Mouse (Mus musculus): ENCODE results near the gene Cerk. TPM values are rescaled to one million over a fixed set of nuclear protein-coding genes. Genes with fewer than 3 reads are reported as not detected.

The Cerk gene
- 16.8 and 17.4 TPM in 2 replicates for polyA plus RNA-seq (2015; fragmentation: Nextera tagmentation; extraction: Ambion mirVana)

- H3K9me3 ChIP-seq (replicated peaks), result no peaks in the 10 kb centered on the region
- peak within 1 kb of the TSS; percentile 89 for H3K27ac ChIP-seq (replicated peaks)
- no peaks in the 10 kb centered on the region for H3K27me3 ChIP-seq
- peak within 1 kb of the TSS; percentile 95 for H3K9ac ChIP-seq
- H3K4me1 ChIP-seq, result peaks cover 46% of the 10 kb centered on the region
- no peaks in the 10 kb centered on the region for H3K36me3 ChIP-seq
- H3K4me3 ChIP-seq (replicated peaks), result peak within 1 kb of the TSS; percentile 90
- peak; percentile 53; the same call in 1 of the 2 replicates for ATAC-seq (ENCODE audit: insufficient number of reproducible peaks, low FRiP score, low TSS enrichment, low read depth)
- WGBS, result 3% methylated on average over 43 of the region's 43 CpGs
- peak within 1 kb of the TSS; percentile 86 for H3K4me2 ChIP-seq (replicated peaks)
Measured at GRCm38 (mm10) chr15:86185689-86186569, at the start of gene Cerk. TSS of gene Cerk (minus strand) at chr15:86186141.

DNA sequence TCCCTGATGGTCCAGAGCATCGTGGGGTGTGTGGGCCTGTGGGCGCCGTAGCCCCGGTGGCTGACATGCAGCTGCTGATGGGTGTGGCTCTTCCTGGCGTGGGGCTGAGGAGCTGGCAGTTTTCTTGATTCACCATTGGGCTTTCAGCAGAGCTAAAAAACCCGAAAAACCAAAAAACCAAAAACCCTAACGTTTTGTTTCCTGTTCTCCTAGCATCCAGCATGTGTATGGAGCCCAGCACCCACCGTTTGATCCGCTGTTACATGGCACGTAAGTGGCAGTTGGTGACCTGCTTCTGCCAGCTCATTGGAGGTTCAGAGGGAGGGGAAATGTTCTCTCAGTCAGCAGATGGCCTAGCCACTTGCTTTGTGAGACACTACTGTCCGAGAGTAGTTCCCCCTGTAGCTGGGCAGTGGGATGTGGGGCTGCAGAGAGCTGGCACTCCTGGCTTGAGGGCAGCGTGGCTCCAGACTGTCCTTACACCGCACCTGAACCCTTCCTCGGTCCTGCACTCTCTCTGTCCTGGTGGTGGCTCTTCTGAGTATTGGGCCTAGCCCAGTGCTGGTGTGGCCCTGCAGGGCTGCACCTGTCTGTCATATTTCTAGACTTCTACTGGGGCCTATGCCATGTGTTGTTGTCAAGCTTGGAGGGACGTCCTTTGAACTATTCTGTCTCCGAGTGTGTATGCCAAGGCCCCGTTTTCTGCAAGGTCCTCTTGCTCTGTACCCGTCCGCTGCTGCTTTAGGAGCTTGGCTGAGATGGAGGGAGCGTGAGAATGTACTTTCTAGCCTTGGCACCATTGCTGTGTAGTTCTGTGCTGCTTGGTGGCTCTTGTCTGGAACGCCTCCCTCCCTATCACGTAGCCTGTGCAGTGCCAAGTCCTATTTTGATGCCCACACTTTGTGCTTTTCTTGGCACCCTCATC, 48.8 kb upstream of the Cerk start:
- H3K4me3 ChIP-seq (replicated peaks), result no peak overlapping the region
- H3K27me3 ChIP-seq, result no peaks in the 10 kb centered on the region
- H3K9ac ChIP-seq, result no peak overlapping the region
- no peak overlapping the region for H3K27ac ChIP-seq (replicated peaks)
- H3K9me3 ChIP-seq (replicated peaks), result no peaks in the 10 kb centered on the region
- no peak for ATAC-seq (ENCODE audit: insufficient number of reproducible peaks, low FRiP score, low TSS enrichment, low read depth)
- no peak overlapping the region for H3K4me2 ChIP-seq (replicated peaks)
- H3K36me3 ChIP-seq, result peaks cover 10% of the 10 kb centered on the region
- WGBS, result 80% methylated on average over 22 of the region's 22 CpGs
- no peaks in the 10 kb centered on the region for H3K4me1 ChIP-seq

DNA sequence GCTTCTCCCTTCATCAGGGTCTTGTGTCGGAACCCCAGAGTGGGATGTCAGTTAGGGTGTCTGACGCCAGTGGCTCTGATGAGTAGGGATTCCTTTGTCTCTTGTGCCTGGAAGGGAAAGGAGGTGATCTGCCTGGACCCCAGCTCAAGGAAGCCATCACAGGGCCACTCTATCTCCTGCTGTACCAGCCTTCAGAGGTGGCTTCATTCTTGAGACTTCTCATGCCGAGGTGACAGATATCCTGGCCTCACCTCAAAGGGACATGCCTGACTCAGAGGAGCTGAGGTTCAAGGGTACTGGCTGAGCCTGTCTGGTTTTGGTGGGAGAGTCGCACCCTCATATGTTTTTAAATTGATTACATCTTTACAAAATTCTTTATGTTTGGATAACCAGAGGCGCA, 48.1 kb upstream of the Cerk start:
- no peak overlapping the region for H3K4me3 ChIP-seq (replicated peaks)
- WGBS, result 70% methylated on average over 5 of the region's 5 CpGs

GRCm38 (mm10) chr15:86231831-86232512, 46.0 kb upstream of the Cerk start:
- Histone ChIP-seq H3K4me3 (replicated peaks) (no peak overlapping the region), H3K36me3 (peaks cover 5% of the 10 kb centered on the region), H3K9me3 (replicated peaks) (no peaks in the 10 kb centered on the region), H3K27ac (replicated peaks) (no peak overlapping the region), H3K4me2 (replicated peaks) (no peak overlapping the region), H3K27me3 (no peaks in the 10 kb centered on the region), H3K9ac (no peak overlapping the region), H3K4me1 (no peaks in the 10 kb centered on the region)
- ATAC-seq (ENCODE audit: insufficient number of reproducible peaks, low FRiP score, low TSS enrichment, low read depth), result no peak
- 68% methylated on average over 7 of the region's 7 CpGs for WGBS

More for the DNA sequence above, 48.1 kb upstream of the Cerk start:
- Histone ChIP-seq H3K9ac (no peak overlapping the region), H3K4me1 (no peaks in the 10 kb centered on the region), H3K4me2 (replicated peaks) (no peak overlapping the region), H3K27me3 (no peaks in the 10 kb centered on the region), H3K27ac (replicated peaks) (no peak overlapping the region), H3K36me3 (peaks cover 8% of the 10 kb centered on the region), H3K9me3 (replicated peaks) (no peaks in the 10 kb centered on the region)
- no peak for ATAC-seq (ENCODE audit: insufficient number of reproducible peaks, low FRiP score, low TSS enrichment, low read depth)

- no peaks in the 10 kb centered on the region for H3K4me1 ChIP-seq
- H3K4me2 ChIP-seq (replicated peaks), result no peak overlapping the region
- H3K9me3 ChIP-seq (replicated peaks), result no peaks in the 10 kb centered on the region
- ATAC-seq (ENCODE audit: insufficient number of reproducible peaks, low FRiP score, low TSS enrichment, low read depth), result no peak
- no peak overlapping the region for H3K4me3 ChIP-seq (replicated peaks)
- WGBS, result 90% methylated on average over 1 of the region's 1 CpGs
- peaks cover 5% of the 10 kb centered on the region; the same call in 1 of the 2 replicates for H3K36me3 ChIP-seq
- no peak overlapping the region for H3K27ac ChIP-seq (replicated peaks)
- no peaks in the 10 kb centered on the region for H3K27me3 ChIP-seq
- no peak overlapping the region for H3K9ac ChIP-seq
Measured at GRCm38 (mm10) chr15:86231170-86231569, 45.2 kb upstream of the Cerk start.

DNA sequence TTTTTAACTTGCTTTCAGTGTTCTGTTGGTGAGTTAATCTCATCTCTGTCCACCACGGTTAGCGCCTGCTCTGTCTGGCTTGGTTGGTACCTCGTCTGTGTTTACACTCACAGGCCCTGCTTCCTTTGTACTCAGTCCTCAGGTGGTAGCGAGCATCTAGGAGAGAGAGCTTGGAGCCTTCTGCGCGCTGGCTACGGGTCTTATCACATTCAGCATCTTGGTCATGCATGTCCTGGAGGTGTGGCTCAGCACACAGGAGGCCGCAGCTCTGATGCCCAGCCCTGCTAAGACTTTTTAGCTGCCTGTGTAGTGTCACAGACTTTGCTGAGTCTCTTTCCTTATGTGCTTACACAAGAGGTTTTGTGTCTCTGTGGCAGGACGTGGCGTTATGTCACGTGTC, 43.7 kb upstream of the Cerk start:
- Histone ChIP-seq H3K9ac (no peak overlapping the region), H3K4me3 (replicated peaks) (no peak overlapping the region), H3K36me3 (no peaks in the 10 kb centered on the region), H3K4me1 (no peaks in the 10 kb centered on the region), H3K27ac (replicated peaks) (no peak overlapping the region), H3K27me3 (no peaks in the 10 kb centered on the region), H3K4me2 (replicated peaks) (no peak overlapping the region), H3K9me3 (replicated peaks) (no peaks in the 10 kb centered on the region)
- no peak for ATAC-seq (ENCODE audit: insufficient number of reproducible peaks, low FRiP score, low TSS enrichment, low read depth)
- WGBS, result 76% methylated on average over 11 of the region's 11 CpGs

- Histone ChIP-seq H3K4me3 (replicated peaks) (no peak overlapping the region), H3K9ac (no peak overlapping the region), H3K4me1 (no peaks in the 10 kb centered on the region), H3K36me3 (no peaks in the 10 kb centered on the region), H3K4me2 (replicated peaks) (no peak overlapping the region), H3K9me3 (replicated peaks) (no peaks in the 10 kb centered on the region), H3K27ac (replicated peaks) (no peak overlapping the region), H3K27me3 (no peaks in the 10 kb centered on the region)
- 81% methylated on average over 8 of the region's 8 CpGs for WGBS
- no peak for ATAC-seq (ENCODE audit: insufficient number of reproducible peaks, low FRiP score, low TSS enrichment, low read depth)
Measured at GRCm38 (mm10) chr15:86229088-86229487, 43.1 kb upstream of the Cerk start.

DNA sequence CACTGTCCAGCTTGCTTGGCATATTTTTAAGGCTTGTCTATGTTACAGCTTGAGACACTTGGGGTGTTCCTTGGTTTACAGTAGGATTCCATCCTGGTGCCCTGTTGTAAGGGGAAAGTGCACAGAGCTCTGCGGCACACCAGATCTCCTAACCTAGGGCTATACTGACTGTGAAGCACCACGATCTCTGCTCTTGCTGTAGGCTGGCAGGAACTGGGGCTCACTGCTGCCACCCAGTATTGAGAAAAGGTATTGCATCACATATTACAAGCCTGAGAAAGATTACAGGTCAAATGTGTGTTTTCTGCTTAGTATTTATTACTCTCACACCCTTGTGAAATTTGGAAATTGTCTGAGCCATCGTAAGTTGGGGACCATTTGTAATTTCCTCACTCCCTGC, 42.2 kb upstream of the Cerk start:
- Histone ChIP-seq H3K4me3 (replicated peaks) (no peak overlapping the region), H3K4me2 (replicated peaks) (no peak overlapping the region), H3K9me3 (replicated peaks) (no peaks in the 10 kb centered on the region), H3K27me3 (no peaks in the 10 kb centered on the region), H3K36me3 (no peaks in the 10 kb centered on the region), H3K4me1 (no peaks in the 10 kb centered on the region), H3K27ac (replicated peaks) (no peak overlapping the region), H3K9ac (no peak overlapping the region)
- 31% methylated on average over 3 of the region's 3 CpGs for WGBS
- no peak for ATAC-seq (ENCODE audit: insufficient number of reproducible peaks, low FRiP score, low TSS enrichment, low read depth)

DNA sequence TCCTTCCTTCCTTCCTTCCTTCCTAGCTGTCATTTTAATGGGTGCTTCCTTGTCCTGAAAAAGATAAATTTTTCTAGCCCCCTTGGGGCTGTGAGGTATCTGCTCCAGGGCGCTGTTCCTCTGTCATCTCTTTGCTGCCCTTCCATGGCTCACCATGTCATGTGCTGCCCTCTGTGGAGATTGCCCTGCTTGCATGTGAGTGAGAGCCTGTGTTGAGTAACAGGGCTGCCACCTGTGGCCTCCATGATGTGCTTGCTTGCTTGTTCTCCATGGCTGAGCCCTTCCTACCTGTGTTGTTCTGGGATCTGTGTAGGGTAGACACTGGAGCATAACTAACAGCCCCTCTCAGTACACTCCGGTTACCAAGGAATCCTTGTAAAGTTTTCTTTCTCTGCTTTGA, 41.0 kb upstream of the Cerk start:
- Histone ChIP-seq H3K9ac (no peak overlapping the region), H3K4me2 (replicated peaks) (no peak overlapping the region), H3K4me1 (no peaks in the 10 kb centered on the region), H3K27me3 (no peaks in the 10 kb centered on the region), H3K9me3 (replicated peaks) (no peaks in the 10 kb centered on the region), H3K27ac (replicated peaks) (no peak overlapping the region), H3K4me3 (replicated peaks) (no peak overlapping the region), H3K36me3 (no peaks in the 10 kb centered on the region)
- 64% methylated on average over 2 of the region's 2 CpGs for WGBS
- no peak for ATAC-seq (ENCODE audit: insufficient number of reproducible peaks, low FRiP score, low TSS enrichment, low read depth)

- 79% methylated on average over 5 of the region's 5 CpGs for WGBS
Measured at GRCm38 (mm10) chr15:86226221-86226620, 40.3 kb upstream of the Cerk start.

More at GRCm38 (mm10) chr15:86226221-86226620, 40.3 kb upstream of the Cerk start:
- no peaks in the 10 kb centered on the region for H3K36me3 ChIP-seq
- no peak for ATAC-seq (ENCODE audit: insufficient number of reproducible peaks, low FRiP score, low TSS enrichment, low read depth)
- no peaks in the 10 kb centered on the region for H3K9me3 ChIP-seq (replicated peaks)
- H3K27me3 ChIP-seq, result no peaks in the 10 kb centered on the region
- H3K4me3 ChIP-seq (replicated peaks), result no peak overlapping the region
- H3K4me1 ChIP-seq, result no peaks in the 10 kb centered on the region
- H3K27ac ChIP-seq (replicated peaks), result no peak overlapping the region
- H3K9ac ChIP-seq, result no peak overlapping the region
- H3K4me2 ChIP-seq (replicated peaks), result no peak overlapping the region
